Mouse (Mus musculus): ENCODE results near the gene Usp10. TPM values are rescaled to one million over a fixed set of nuclear protein-coding genes. Genes with fewer than 3 reads are reported as not detected.
A peak's percentile ranks its signal among the peaks of the same experiment; 100 is the strongest.

Usp10 gene
- total RNA-seq, 2 experiments from 2014 or later: 48.1 to 49.2 TPM

DNA sequence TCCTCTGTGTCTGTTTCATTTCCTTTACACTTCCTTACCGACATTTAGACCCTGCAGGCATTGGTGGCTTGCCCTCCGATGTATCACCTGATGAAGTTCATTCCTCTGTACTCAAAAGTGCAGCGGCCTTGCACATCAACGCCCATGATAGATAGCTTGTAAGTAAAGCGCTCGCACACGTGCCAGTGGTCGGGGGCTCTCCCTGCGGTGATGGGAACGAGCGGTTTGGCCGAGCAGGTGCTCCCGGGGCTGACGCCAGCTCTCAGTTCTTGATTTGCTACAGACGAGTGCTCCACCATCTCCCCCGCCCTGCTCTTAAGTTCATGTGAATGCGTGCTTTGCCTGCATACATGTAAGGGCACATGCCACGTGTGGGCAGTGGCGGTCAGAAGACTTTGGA, 37.5 kb downstream of the Usp10 start:
- no peak for DNase-seq
- intact Hi-C loops (cut with DNase I): loop anchor here (10.0 kb wide), 1 partner anchor 207 kb away; no protein-coding TSS in a partner anchor

DNA sequence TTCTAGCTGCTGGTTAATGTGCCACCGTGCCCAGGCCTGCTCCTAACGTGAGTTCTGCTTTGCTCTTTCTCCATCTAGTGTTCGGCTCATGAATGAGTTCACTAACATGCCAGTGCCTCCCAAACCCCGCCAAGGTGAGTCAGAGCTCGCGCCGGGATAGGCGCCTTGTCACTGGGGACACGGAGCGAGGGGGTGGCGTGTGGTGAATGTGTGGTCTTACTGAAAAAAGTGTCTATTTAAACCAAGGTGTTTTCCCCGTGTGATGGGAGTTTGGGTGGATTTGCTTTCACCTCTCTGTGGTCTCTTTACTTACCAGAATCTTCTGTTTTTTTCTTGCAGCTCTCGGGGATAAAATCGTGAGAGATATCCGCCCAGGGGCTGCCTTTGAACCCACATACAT, 38.2 kb downstream of the Usp10 start:
- intact Hi-C loops (cut with DNase I): loop anchor here (10.0 kb wide), 1 partner anchor 206 kb away; no protein-coding TSS in a partner anchor

DNA sequence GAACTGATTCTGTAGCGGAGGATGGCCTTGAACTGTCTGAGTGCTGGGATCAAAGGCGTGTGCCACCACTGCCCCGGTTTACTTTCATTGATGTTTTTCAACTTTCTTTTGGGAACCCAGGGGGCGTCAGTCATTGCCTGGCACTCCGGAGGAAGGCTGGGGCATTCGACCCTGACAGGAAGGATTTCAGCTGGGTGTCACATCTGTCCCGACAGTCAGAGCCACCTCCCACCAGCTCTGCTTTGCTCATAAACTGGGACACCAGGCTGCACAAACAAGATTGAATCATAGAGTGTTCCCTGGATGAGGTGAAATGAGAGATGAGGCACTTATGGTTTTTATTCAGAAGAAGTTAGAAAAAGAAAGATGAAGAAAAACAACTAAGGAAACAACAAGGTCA, 42.1 kb downstream of the Usp10 start:
- intact Hi-C loops (cut with DNase I): no loop called here
- DNase-seq: no peak

More for the DNA sequence above, 38.2 kb downstream of the Usp10 start:
- DNase-seq: no peak

DNA sequence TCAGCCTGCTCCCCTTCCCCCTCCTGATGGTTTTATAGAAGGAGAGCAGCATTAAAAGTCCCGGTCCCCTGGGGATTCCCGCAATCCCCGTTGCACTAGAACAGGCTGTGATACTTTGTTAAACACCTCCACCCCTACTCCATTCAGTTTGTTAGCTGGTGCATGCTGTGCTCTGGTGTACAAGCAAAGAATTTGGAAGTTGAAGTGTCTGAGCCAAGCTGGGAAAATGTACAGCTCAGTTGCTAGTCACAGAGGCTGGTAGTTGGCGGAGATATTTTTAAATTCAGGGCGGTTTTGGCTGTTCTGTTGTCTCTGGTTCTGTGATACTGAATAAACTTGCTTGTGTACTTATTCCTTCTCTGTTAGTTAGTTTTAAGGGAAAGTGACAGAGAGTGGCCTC, 42.6 kb downstream of the Usp10 start:
- intact Hi-C loops (cut with DNase I): no loop called here
- no peak for DNase-seq

DNA sequence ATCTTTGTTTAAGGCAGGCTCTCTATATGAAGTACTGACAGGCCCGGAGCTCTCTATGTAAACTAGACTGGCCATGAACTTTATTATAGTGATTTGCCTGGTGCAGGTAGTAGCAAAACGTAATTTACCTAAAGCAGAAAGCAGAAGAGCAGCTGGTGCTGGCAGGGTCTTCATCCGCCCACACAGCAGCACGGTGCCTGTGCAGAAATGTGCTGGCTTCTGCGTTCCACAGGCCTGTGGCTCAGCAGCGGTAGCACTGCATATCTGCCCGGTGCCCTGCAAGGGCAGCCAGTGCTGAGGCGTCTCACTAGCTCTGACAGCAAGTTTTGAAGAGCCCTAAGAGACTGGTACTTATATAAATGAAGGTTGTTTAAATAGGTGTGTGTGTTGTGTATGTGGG, 45.2 kb downstream of the Usp10 start:
- intact Hi-C loops (cut with DNase I): no loop called here
- no peak for DNase-seq

DNA sequence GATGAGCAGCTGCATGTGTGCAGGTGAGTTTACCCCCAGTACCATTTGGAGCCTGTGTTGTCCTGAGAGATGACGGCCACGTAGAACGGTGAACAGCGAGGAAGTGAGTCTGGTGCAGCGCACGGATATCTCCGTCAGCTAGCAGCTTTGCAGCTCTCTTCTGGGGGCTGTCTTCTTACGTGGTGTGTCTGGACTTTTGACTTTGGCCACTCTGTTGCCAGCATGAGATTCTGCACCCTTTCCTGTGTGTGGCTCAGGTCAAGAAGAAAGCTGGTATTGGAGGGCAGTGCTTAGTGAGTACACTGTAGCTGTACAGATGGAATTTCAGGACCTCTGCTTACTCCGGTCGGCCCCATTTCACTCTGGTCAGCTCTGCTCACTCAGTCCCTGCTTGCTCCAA, 47.9 kb downstream of the Usp10 start:
- intact Hi-C loops (cut with DNase I): no loop called here

DNA sequence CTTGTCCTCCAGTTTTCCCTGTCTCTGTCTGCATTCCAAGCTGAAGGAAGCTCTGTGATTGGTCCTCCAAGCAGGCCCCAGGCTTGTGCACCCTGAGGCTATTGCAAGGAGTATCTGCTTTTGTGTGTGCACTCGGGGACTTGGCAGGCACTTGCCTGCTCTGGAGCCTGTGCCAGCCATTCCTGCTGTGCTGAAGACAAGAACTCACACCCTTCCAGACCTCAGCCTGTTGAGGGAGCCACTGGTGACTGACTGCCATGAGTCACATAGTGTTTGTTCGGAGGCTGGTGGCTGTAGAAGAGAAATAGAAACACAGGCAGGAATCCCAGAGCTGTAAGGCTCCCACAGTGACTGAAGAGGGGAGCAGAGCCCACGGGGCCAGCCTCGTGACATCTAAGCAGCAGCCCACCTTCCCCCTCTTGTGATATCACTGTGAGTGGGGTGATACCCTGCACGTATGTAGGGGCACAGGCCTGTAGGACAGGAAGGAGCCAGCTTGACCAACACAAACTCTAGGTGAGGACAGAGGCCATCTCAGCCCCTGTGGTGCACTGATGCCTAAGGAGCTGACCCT, 50.5 kb downstream of the Usp10 start:
- peak; percentile 55 to 58 for DNase-seq
- intact Hi-C loops (cut with DNase I): no loop called here

More for the DNA sequence above, 47.9 kb downstream of the Usp10 start:
- DNase-seq: no peak

DNA sequence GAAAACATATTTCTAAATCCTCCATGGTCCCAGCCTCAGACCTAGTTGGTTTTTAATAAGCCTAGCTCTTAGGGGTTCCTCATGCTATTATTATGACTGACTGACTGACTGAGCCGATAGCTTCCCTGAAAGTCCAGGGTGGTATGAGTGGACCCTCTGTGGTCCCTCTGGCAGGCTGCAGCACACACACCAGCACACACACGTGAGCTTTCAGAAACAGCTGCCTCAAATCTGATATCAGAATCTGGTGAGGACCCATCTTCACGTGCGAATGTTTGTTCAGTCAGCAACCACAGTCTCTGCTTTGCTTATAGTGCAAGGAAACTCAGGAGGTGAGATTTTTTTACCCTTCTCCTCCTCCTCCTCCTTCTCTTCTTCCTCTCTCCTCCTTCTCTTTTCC, 54.7 kb downstream of the Usp10 start:
- intact Hi-C loops (cut with DNase I): no loop called here
- no peak for DNase-seq

DNA sequence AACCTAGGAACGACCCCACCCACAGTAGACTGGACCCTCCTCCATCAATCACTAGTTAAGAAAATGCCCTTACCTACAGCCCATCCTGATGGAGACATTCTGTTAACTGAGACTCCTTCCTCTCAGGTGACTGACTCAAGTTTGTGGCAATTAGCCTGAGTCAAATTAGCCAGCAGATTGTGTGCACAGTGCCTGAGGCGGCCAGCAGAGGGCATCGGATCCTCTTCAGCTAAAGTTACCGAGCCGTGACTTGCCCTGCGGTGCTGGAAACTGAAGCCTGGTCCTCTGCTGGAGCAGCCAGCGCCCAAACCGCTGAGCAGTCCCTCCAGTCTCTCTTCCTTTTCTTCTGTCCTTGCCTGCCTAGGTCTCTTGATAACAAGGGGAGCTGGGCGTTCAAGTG, 57.3 kb downstream of the Usp10 start:
- intact Hi-C loops (cut with DNase I): no loop called here

DNA sequence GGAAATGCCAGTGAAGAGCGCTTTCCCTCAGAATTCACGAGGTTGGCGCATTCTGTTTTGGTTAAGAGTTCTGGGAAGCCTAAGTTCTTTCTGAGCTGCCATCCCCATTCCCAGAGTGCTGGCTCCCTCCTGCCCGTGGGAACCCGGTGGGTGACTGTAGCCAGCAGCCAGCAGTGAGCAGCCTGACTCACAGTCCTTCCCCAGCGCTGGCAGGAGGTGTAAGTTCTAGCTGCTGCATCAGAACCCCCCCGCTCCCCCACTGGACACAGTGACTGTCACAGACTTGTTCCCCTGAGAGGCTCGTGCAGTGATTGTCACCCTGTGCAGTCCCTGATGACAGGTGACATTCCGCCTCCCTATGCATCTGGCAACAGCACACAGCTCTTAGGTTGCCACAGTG, 60.0 kb downstream of the Usp10 start:
- DNase-seq: no peak
- intact Hi-C loops (cut with DNase I): no loop called here

More for the DNA sequence above, 57.3 kb downstream of the Usp10 start:
- no peak for DNase-seq

DNA sequence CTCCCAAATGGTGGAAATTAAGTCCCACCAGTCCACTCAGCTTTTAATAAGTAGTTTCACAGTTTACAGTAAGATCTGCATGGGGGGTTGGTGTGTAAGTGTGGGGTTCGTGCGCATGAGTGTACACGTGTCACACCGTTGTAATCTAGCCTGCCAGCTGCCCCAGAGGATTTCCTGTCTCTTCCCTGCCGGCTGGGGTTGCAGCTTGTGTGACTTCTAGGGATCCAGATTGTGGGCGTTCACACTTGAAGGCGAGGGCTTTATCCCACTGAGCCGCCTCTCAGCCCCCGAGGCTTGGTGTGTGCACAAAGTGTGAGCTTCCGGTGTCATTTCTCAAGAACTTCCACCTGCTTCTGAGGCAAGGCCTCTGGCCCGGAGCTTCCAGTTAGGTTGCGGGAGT, 62.4 kb downstream of the Usp10 start:
- intact Hi-C loops (cut with DNase I): no loop called here
- DNase-seq: no peak

DNA sequence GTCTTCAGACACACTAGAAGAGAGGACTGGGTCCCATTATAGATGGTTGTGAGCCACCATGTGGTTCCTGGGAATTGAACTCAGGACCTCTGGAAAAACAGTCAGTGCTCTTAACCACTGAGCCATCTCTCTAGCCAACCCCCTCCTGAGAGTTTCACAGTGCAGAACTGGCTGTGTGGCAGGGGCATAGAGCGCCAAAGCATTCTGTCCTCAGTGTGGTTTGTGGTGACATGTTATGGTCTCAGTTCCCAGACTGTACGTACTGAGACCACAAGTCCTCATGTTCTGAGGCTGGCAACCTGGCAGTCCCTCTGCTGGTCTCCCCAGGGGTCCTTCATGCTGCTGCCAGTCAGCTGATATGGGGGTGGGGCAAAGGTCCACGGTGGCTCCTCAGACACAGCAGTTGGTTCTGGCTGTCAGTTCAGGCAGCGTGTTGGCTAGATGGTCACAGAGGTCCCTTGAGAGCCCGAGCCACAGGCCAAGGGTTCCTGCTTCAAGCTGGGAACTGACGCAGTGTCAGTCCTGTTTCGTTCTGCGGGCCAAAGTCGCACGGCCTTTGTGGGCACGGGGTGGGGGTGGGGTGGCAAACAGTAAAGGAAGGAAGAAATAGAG, 68.7 kb downstream of the Usp10 start:
- intact Hi-C loops (cut with DNase I): no loop called here
- DNase-seq: no peak

DNA sequence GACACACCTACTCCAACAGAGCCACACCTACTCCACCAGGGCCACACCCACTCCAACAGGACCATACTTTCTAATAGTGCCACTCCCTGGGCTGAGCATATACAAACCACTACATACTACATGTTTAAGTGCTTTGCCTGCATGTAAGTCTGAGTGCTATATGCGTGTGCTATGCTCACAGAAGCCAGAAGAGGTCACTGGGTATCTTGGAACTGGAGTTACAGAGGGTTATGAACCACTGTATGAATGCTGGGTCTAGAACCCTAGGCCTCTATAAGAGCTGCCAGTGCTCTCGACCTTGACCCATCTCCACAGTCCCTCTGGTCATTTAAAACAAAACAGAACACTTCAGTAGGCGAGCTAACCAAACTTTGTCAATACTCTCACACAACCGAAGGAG, 71.1 kb downstream of the Usp10 start:
- no peak for DNase-seq
- intact Hi-C loops (cut with DNase I): loop anchor here (5.0 kb wide), 1 partner anchor 39 kb away; no protein-coding TSS in a partner anchor

DNA sequence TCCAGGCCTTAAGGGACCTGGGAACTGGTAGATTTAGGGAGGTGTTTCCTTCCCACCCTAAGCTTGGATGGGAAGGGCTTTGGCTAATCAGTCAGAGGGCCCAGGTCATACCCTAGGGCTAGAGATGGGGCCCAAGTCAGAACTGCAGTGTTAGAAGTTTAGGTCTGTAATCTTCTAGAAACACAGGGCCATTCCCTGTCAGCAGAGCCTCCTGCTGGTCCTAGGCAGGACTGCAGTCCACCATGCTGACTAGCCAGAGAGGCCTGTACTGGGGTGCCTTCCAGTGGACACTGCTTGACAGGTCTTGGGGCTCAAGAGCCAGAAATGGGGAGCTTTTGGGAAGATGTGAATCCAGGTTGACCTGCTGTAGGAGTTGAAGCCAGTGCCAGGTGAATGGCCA, 73.9 kb downstream of the Usp10 start:
- DNase-seq: no peak
- intact Hi-C loops (cut with DNase I): loop anchor here (5.0 kb wide), 1 partner anchor 42 kb away; no protein-coding TSS in a partner anchor

DNA sequence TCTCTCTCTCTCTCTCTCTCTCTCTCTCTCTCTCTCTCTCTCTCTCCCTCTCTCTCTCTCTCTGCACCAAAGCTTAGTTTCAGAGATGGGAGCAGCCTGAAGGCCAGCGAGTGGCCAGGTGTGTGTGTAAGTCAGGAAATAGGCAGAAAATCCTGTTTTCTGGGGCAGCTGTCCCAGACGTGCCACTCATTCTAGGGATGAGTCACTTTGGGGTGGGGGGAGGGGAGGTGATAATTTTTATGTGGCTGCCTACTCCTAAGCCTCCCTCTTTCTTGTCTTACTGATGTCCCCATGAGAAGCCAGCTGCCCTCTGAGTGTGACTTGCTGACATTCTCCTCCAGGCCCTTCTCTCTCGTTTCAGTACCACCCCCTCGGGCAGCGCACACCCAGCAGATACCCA, 76.0 kb downstream of the Usp10 start:
- no peak for DNase-seq
- intact Hi-C loops (cut with DNase I): no loop called here

DNA sequence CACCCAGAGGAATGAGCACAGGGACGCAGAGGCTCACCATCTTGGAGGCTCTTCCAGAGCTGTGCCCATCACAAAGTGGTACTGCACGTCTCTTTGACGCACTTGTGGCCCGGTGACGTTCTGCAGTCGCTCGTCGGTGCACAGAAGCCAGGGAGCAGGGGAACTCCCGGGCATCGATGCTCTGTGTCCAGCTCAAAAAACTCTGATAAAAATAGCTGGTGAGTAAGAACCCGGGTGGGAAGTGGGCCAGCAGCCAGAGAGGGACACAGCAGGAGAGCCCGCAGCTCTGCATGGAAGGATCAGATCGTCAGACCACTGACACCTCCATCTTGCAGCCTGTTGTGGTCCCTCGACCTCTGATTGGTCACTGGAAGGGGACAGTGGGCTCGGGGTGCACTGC, 77.9 kb downstream of the Usp10 start:
- DNase-seq: peak; percentile 31 to 45
- intact Hi-C loops (cut with DNase I): no loop called here

DNA sequence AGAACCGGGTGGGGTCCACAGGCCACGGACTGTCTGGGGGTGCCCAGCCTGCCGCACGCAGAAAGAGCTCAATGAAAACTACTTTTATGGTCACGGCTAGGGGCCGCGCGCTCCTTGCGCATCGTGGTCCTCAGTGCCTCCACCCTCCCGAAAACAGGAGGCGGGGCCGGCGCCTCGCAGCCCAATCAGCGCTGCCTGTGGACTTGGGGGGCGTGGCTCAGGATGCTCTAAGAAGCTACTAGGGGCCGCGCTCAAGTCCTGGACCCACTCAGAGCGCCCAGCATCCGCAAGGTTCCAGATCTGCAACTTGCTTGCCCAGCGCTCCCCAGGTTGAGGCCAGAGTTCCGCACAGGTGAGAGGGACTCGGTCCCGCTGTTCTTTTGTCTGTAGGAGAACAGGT, 82.1 kb downstream of the Usp10 start, which contains the start of gene Crispld2:
Gene Crispld2 (plus strand): TSS at position 190 of the 400 bp plus-strand sequence.
- DNase-seq: peak; percentile 85 to 86
- intact Hi-C loops (cut with DNase I): loop anchor here (5.0 kb wide), 1 partner anchor 80 kb away; no protein-coding TSS in a partner anchor

DNA sequence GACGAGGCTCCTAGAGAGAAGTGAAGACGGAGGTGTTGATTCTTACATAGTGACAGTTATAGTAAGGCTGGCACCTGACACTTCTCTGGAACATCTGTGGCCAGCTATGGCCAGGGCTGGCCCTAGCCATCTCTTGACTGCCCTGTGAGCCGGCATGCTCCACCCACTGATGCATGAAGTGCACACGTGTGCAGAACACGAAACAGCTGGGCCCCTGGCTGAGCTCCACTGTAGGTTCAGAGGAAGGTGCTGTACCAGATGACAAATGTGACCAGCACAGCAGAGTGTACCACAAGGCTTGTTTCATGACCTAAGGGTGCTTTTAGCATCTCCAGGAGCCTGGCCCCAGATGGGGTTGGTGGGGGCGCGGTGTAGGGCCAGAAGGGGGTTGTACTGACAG, 84.0 kb downstream of the Usp10 start:
- intact Hi-C loops (cut with DNase I): loop anchor here (5.0 kb wide), 1 partner anchor 78 kb away; no protein-coding TSS in a partner anchor
- no peak for DNase-seq

DNA sequence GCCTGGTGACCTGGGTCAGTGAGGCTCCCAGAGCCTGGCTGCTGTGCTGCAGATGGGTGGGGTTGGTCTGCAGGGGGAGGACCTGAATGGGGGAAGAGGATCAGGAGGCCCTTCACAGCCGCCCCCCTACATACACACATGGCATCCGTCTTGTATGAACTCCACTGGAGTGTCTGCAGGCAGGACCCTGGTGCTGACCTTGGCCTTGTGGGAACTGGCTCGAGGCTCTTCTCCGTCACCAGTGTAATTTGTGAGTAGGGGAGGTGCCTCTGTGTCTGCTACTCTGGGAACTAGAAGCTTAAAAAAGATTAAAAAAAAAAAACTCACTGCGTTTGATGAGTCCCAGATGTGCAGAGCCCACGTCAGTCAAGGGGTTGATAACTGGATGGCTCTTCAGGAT, 84.4 kb downstream of the Usp10 start:
- intact Hi-C loops (cut with DNase I): loop anchor here (5.0 kb wide), 1 partner anchor 78 kb away; no protein-coding TSS in a partner anchor
- DNase-seq: no peak

DNA sequence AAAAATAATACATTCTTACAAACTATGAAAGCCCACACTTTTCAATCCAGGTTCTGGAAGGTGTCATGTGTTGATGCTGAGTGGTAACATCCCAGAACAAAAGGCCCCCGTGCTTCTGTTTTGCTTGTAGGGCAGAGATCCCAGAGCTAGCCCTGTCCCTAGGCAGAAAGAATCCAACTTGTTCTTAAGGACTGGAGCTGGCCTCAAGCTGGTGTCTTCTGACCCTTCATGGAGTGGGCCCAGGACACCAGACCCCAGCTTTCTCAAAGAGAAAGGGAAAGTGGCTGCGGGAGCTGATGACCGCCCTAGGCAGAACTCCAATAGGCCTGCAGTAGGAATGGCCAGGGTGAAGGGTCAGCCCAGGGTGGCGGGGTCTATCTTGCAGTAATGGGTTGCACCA, 87.1 kb downstream of the Usp10 start:
- DNase-seq: no peak
- intact Hi-C loops (cut with DNase I): no loop called here

DNA sequence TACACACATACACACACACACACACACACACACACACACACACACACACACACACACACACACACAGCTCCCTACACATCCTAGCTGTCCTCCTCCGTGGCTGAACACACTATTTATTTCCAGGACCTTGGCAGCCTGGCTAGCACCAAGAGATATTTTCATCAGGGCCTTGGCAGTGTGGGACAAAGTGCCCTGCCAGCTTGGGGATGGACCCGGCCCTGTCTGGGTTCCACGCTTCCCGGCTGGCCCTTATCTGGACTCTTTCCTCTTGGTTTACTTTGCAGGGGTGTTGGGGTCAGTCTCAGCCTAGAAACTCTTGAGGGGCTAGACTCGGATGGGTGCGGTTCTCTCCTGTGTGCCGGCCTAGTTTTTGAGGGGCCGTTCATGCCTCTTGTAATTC, 90.3 kb downstream of the Usp10 start:
- intact Hi-C loops (cut with DNase I): no loop called here
- peak in 1 of 2 experiments; percentile 52 for DNase-seq

DNA sequence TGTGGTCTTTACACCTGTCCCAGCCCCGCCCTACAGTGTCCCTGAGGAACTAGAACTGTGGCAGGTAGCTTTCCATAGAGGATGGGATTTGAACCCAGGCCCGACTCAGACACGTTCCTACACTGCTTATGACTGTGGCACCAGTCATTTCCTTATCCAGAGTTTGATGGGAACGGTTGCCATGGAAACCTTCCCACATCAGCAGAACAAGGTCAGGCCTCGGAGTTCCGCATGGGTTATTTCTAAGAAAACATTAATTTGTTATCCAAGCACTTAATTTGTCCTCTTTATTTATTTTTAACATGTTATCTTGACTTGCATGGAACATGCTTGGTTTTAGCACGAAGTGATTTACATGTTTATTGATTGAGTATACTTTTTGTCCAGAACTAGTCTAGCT, 91.6 kb downstream of the Usp10 start:
- intact Hi-C loops (cut with DNase I): no loop called here
- DNase-seq: no peak
